Mouse (Mus musculus) heart, embryonic 13.5 days (tissue): ENCODE data around the gene Tsen2. TPM values are rescaled to one million over a fixed set of nuclear protein-coding genes. Genes with fewer than 3 reads are reported as not detected.

Experiments used
- ATAC-seq: fragments of 200-750 bp; cut with Nextera tagmentation; 2 replicates; pipeline ENCODE4 v1.8.0; 2017; ENCODE audit warnings: moderate TSS enrichment; ENCODE audit not compliant: insufficient number of reproducible peaks, low FRiP score, low TSS enrichment; ENCODE audit errors: extremely low read depth
- H3K27ac ChIP-seq: fragments of 300-500 bp; sonication (generic); replicated peaks from 2 replicates; pipeline ENCODE4 v1.5.1; 2015; ENCODE audit warnings: moderate library complexity, mild to moderate bottlenecking, inconsistent platforms
- H3K27me3 ChIP-seq: fragments of 300-500 bp; sonication (generic); replicated peaks from 2 replicates; pipeline ENCODE4 v1.6.1; 2015; ENCODE audit warnings: mild to moderate bottlenecking, inconsistent platforms
- H3K36me3 ChIP-seq: fragments of 300-500 bp; sonication (generic); 2 replicates; pipeline ENCODE4 v1.6.1; 2015; ENCODE audit warnings: mild to moderate bottlenecking, inconsistent platforms
- H3K4me1 ChIP-seq: fragments of 300-500 bp; sonication (generic); 2 replicates; pipeline ENCODE4 v1.6.1; 2015; ENCODE audit warnings: inconsistent platforms
- H3K4me2 ChIP-seq: fragments of 300-500 bp; sonication (generic); 2 replicates; pipeline ENCODE4 v1.6.1; 2015; ENCODE audit warnings: inconsistent platforms, mild to moderate bottlenecking, moderate library complexity
- H3K4me3 ChIP-seq: fragments of 300-500 bp; sonication (generic); 2 replicates; pipeline ENCODE4 v1.5.1; 2015; ENCODE audit warnings: moderate library complexity, mild to moderate bottlenecking, inconsistent platforms
- H3K9ac ChIP-seq: fragments of 300-500 bp; sonication (generic); 2 replicates; pipeline ENCODE4 v1.6.1; 2015; ENCODE audit warnings: inconsistent platforms, mild to moderate bottlenecking, moderate library complexity
- H3K9me3 ChIP-seq: fragments of 300-500 bp; sonication (generic); 2 replicates; pipeline ENCODE4 v1.6.1; 2016; ENCODE audit warnings: inconsistent platforms
- WGBS: fragments of 180-500 bp; shearing (Covaris S2); methylation state at CpG from one replicate; pipeline ENCODE4 v1.1.7; 2015; ENCODE audit warnings: mixed read lengths; 5-methylcytosine and 5-hydroxymethylcytosine counted together
- polyA plus RNA-seq: library from polyadenylated mRNA; unstranded; fragments of >200 nt; fragmentation: Nextera tagmentation; extraction: Ambion mirVana; gene quantifications from 2 replicates; pipeline ENCODE4 v1.2.1, GENCODE M21; 2015

Gene Tsen2
- 18.4 and 20.3 TPM in 2 replicates for polyA plus RNA-seq

DNA sequence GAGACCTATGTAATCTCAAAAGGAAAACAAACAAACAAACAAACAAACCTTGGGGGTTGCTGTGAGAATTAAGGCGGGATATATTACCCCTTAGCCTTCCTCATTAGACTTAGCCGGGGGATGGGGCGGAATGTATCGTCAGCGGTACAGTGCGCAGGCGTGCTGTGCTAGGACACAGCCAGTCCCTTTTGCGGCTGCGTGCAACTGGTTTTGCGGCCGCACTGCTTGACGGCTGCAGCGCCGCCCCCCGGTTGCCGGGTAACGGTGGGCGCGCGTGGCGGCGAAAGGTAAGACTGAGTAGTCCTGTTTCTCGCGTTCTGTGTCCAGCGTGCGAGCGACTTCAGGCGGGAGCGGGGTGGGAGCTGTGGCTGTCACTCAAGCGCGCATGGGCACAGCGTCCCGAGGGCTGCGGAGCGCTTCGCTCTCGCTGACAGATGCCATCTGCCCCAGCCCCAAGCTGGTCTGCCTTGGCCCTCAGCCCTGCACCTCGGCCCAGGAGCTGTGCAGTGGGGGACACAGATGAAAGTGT is at the start of gene Tsen2:
TSS of gene Tsen2 (plus strand) at position 223 of the 529 bp plus-strand sequence.
- H3K36me3 ChIP-seq = peaks cover 19% of the 10 kb centered on the region
- H3K27me3 ChIP-seq = 0 out of 2 replicates have a peak, but pooled peaks cover 6% of the 10 kb centered on the region
- peaks cover 26% of the 10 kb centered on the region for H3K4me1 ChIP-seq
- H3K4me3 ChIP-seq = peak within 1 kb of the TSS; percentile 69
- H3K9ac ChIP-seq = peak within 1 kb of the TSS; percentile 84
- H3K27ac ChIP-seq = peak within 1 kb of the TSS; percentile 70
- H3K4me2 ChIP-seq = peak within 1 kb of the TSS; percentile 84
- ATAC-seq = peak; percentile 83
- no peaks in the 10 kb centered on the region for H3K9me3 ChIP-seq
- WGBS = under 1% methylated on average over 38 of the region's 38 CpGs

DNA sequence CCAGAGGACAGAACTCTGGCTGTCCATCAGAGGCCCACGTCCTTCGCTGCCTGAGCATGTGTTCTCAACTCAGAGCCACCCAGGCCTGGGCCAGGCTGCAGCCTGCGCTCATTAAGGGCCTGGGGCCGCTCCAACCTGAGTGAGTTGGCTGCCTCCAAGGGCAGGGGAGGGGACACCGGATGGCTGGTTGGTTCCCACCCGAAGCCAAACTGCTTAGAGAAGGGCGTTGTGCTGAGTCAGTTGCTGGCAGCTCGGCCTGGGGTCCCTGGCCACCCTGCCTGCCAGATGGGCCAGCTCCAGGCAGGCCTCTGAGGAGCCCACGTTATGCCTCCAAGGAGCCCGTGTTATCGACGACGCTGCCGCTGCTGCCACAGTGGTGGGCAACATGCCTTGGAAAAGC is 44.9 kb upstream of the Tsen2 start:
- Histone ChIP-seq H3K36me3 (no peaks in the 10 kb centered on the region), H3K27ac (no peak overlapping the region), H3K27me3 (0 out of 2 replicates have a peak, but pooled peaks cover 2% of the 10 kb centered on the region), H3K9me3 (no peaks in the 10 kb centered on the region), H3K4me3 (no peak overlapping the region), H3K9ac (no peak overlapping the region), H3K4me1 (peaks cover 18% of the 10 kb centered on the region), H3K4me2 (no peak overlapping the region)
- WGBS = 77% methylated on average over 14 of the region's 14 CpGs
- ATAC-seq = no peak

DNA sequence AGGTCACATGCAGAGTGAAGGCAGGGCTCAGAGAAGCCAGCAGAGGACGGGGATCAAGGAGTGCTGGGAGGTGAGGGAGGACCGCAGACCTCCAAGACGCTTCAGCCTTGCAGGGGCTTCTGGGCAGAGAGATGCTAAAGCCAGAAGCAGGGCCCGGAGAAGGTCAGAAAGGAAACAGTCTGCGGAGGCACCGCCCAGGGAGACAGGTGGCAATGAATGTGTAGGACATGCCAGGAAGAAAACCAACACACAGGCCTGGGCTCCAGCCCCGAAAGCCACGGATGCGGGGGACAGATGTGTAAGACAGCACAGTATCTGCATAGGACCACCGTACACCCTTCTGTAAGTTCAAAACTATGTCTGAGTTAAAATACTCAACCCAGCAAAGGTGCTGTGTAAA is 44.2 kb upstream of the Tsen2 start:
- no peak for ATAC-seq
- Histone ChIP-seq H3K4me1 (peaks cover 18% of the 10 kb centered on the region), H3K4me2 (no peak overlapping the region), H3K27ac (no peak overlapping the region), H3K9me3 (no peaks in the 10 kb centered on the region), H3K9ac (no peak overlapping the region), H3K36me3 (no peaks in the 10 kb centered on the region), H3K4me3 (no peak overlapping the region), H3K27me3 (0 out of 2 replicates have a peak, but pooled peaks cover 2% of the 10 kb centered on the region)
- 85% methylated on average over 10 of the region's 10 CpGs for WGBS

GRCm38 (mm10) chr6:115501131-115501530 is 43.3 kb upstream of the Tsen2 start:
- Histone ChIP-seq H3K4me3 (no peak overlapping the region), H3K9me3 (no peaks in the 10 kb centered on the region), H3K4me1 (peaks cover 18% of the 10 kb centered on the region), H3K36me3 (no peaks in the 10 kb centered on the region), H3K9ac (no peak overlapping the region), H3K27ac (no peak overlapping the region), H3K4me2 (no peak overlapping the region), H3K27me3 (0 out of 2 replicates have a peak, but pooled peaks cover 2% of the 10 kb centered on the region)
- ATAC-seq = no peak
- 28% methylated on average over 3 of the region's 3 CpGs for WGBS

- Histone ChIP-seq H3K27me3 (0 out of 2 replicates have a peak, but pooled peaks cover 2% of the 10 kb centered on the region), H3K36me3 (no peaks in the 10 kb centered on the region), H3K4me3 (no peak overlapping the region), H3K9me3 (no peaks in the 10 kb centered on the region), H3K4me1 (peaks cover 18% of the 10 kb centered on the region), H3K4me2 (no peak overlapping the region), H3K27ac (no peak overlapping the region), H3K9ac (no peak overlapping the region)
- WGBS = 90% methylated on average over 4 of the region's 4 CpGs
- no peak for ATAC-seq
These were observed 41.4 kb upstream of the Tsen2 start for GRCm38 (mm10) chr6:115503038-115503437.

GRCm38 (mm10) chr6:115503549-115504159 is 40.8 kb upstream of the Tsen2 start:
- H3K36me3 ChIP-seq = no peaks in the 10 kb centered on the region
- H3K27me3 ChIP-seq = 0 out of 2 replicates have a peak, but pooled peaks cover 2% of the 10 kb centered on the region
- peaks cover 18% of the 10 kb centered on the region for H3K4me1 ChIP-seq
- no peak overlapping the region for H3K4me2 ChIP-seq
- H3K9ac ChIP-seq = no peak overlapping the region
- ATAC-seq = 0 out of 2 replicates have a peak, but pooled peaks have one; percentile 7
- H3K27ac ChIP-seq = no peak overlapping the region
- WGBS = 54% methylated on average over 10 of the region's 10 CpGs
- no peak overlapping the region for H3K4me3 ChIP-seq
- no peaks in the 10 kb centered on the region for H3K9me3 ChIP-seq

DNA sequence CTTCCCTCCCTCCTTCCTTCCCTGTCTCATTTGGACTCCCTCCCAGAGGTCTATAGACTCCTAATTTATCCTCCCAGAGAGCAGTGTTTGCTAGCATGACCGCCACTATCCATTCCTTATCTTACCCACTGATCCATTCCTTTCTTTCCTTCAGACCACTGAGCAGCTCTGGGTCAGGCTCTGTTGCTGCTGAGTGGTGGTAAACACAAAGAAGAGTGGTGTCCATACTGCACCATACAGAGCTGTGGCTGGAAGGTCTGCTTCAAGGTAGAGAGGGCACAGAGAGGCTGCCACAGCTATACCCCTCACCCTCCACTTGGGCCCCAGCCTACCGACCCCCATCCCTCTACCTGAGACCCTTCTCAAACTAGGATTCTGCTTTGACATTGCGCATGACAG is 40.3 kb upstream of the Tsen2 start:
- 0 out of 2 replicates have a peak, but pooled peaks cover 2% of the 10 kb centered on the region for H3K27me3 ChIP-seq
- no peak overlapping the region for H3K4me2 ChIP-seq
- peaks cover 18% of the 10 kb centered on the region for H3K4me1 ChIP-seq
- ATAC-seq = no peak
- H3K9ac ChIP-seq = no peak overlapping the region
- no peak overlapping the region for H3K4me3 ChIP-seq
- H3K27ac ChIP-seq = no peak overlapping the region
- H3K9me3 ChIP-seq = no peaks in the 10 kb centered on the region
- no peaks in the 10 kb centered on the region for H3K36me3 ChIP-seq
- WGBS = 69% methylated on average over 3 of the region's 3 CpGs

DNA sequence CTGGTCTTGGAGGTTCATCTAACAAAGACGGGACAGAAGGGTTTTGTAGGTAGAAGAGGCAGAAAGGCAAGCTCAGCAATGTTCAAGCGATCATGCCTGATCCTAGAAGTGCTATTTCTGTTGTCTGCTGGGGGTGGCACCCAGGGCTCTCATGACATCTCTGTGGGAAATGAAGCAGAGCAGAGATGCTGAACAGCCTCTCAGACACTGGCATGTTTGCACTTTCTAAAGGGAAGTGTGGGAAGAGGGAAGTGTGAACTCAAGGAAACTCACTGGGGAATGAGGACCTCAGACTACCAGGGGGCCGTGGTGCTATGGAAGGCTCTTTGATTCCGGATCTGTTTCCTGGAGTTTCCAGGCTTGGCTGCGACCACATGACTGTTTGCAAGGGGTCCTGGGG is 39.5 kb upstream of the Tsen2 start:
- Histone ChIP-seq H3K9ac (no peak overlapping the region), H3K4me3 (no peak overlapping the region), H3K9me3 (no peaks in the 10 kb centered on the region), H3K4me2 (no peak overlapping the region), H3K27ac (no peak overlapping the region), H3K27me3 (no peaks in the 10 kb centered on the region), H3K4me1 (peaks cover 18% of the 10 kb centered on the region), H3K36me3 (no peaks in the 10 kb centered on the region)
- 65% methylated on average over 5 of the region's 5 CpGs for WGBS
- ATAC-seq = no peak

DNA sequence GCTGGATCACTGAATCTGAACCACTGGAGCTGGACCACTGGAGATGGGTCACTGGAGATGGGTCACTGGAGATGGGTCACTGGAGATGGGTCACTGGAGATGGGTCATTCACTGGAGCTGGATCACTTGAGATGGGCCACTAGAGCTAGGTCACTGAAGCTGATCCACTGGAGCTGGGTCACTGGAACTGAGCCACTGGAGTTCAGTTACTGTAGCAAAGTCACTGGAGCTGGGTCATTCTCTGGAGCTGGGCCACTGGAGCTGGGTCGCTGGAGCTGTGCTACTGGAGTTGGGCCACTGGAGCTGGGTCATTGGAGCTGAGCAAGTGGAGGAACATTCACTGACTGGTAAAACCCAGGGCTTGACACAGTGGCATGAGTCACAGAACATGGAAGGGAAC is 38.0 kb upstream of the Tsen2 start:
- 77% methylated on average over 1 of the region's 1 CpGs for WGBS
- Histone ChIP-seq H3K36me3 (no peaks in the 10 kb centered on the region), H3K4me2 (no peak overlapping the region), H3K4me1 (peaks cover 10% of the 10 kb centered on the region), H3K27me3 (no peaks in the 10 kb centered on the region), H3K9ac (no peak overlapping the region), H3K9me3 (no peaks in the 10 kb centered on the region), H3K4me3 (no peak overlapping the region), H3K27ac (no peak overlapping the region)
- ATAC-seq = no peak

DNA sequence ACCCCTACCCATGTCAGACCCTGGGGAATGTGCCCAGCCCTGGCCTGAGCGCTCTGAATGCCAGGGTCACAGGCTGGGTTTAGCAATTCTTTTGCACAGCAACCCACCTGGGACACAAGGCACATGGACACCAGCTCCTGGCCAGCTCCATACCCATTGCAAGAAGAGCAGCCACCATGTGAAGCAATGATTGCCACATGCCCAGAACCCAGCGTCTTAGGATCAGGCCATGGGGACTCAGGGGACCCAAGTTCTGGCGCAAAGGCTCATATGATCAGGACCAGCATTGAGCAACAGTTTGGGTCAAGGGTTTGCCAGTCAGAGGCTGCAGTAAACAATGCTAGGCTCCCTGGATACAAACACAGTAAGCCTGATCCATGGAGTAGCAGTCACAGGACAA is 33.0 kb upstream of the Tsen2 start:
- Histone ChIP-seq H3K9ac (no peak overlapping the region), H3K36me3 (no peaks in the 10 kb centered on the region), H3K4me1 (no peaks in the 10 kb centered on the region), H3K27me3 (no peaks in the 10 kb centered on the region), H3K27ac (no peak overlapping the region), H3K9me3 (no peaks in the 10 kb centered on the region), H3K4me2 (no peak overlapping the region), H3K4me3 (no peak overlapping the region)
- ATAC-seq = no peak
- 80% methylated on average over 3 of the region's 3 CpGs for WGBS

GRCm38 (mm10) chr6:115513207-115513606 is 31.3 kb upstream of the Tsen2 start:
- Histone ChIP-seq H3K27ac (no peak overlapping the region), H3K4me1 (no peaks in the 10 kb centered on the region), H3K9ac (no peak overlapping the region), H3K4me3 (no peak overlapping the region), H3K4me2 (no peak overlapping the region), H3K9me3 (no peaks in the 10 kb centered on the region), H3K36me3 (no peaks in the 10 kb centered on the region), H3K27me3 (peaks cover under 1% of the 10 kb centered on the region; the same call in 1 of the 2 replicates)
- ATAC-seq = no peak
- WGBS = 86% methylated on average over 4 of the region's 4 CpGs

- no peak overlapping the region for H3K4me2 ChIP-seq
- H3K4me1 ChIP-seq = no peaks in the 10 kb centered on the region; the same call in 1 of the 2 replicates
- H3K27me3 ChIP-seq = peaks cover 24% of the 10 kb centered on the region
- no peak overlapping the region for H3K9ac ChIP-seq
- no peak for ATAC-seq
- H3K4me3 ChIP-seq = no peak overlapping the region
- WGBS = 64% methylated on average over 4 of the region's 4 CpGs
- H3K27ac ChIP-seq = no peak overlapping the region
- no peaks in the 10 kb centered on the region for H3K9me3 ChIP-seq
- no peaks in the 10 kb centered on the region for H3K36me3 ChIP-seq
These were observed 26.6 kb upstream of the Tsen2 start for GRCm38 (mm10) chr6:115517904-115518303.
